Mouse (Mus musculus): ENCODE data around the gene Rabgap1l.

DNA sequence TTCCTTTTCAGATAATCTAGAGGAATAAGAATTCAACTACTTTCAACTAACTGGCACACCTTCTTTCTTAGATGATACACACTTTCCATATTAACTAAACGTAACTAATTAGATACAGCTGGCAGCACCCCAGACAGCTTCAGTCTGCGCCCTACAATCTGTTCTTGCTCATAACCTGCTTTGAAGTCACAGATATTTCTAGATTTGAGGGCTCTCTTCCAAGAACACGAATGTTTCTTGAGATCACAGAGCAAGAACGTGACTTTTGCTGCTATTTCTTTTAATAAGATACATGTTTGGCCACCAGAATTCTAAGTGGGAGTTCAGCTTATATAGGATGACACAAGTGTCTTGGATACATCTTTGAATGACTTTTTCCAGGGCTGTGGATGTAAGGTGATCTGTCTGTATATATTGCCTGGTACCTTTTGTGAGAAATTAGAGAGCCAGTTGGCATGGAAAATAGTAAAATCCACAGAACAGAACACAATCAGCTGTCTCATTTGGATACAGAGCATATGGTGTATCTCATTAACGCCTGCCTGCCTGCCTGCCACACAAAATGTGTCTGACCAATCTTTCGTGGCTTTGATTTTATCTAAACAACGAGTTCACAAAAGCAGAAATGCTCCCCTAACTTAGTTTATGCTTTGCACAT, 506.5 kb downstream of the Rabgap1l start:
- TF ChIP-seq CTCF (IDR thresholded peaks at IDR 0.05) (no peak), EP300 (IDR thresholded peaks at IDR 0.05) (no peak)
